Mouse (Mus musculus) MN1 (cell line): Measurements from ENCODE around the gene Tspan5.

ENCODE experiments used
- DNase-seq: peaks from one replicate; pipeline ENCODE4 v3.0.0-alpha.2; 2016; ENCODE audit warnings: low spot score

Tspan5 gene

DNA sequence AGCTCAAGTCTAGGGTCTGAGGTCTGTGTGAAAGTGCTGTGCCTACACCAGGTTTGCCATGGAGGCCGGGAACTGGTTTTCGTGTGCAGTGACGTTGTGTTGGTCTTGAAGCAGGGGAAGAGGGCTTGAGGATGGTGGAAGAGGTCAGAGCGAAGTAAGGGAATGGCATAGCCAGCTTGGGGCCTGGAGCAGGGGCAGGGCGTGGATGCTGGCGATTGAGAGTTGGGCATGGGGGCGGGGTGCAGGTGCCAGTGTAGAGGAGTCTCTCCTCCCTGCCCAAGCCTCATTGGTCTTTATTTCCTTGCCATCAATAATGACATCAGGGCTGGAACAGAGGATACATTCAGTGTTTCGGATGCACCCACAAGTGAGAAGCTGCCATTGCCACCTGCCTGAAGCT is 67.5 kb downstream of the Tspan5 start:
- no peak for DNase-seq

- DNase-seq = no peak
Observed at GRCm38 (mm10) chr3:138812565-138812964, 70.6 kb downstream of the Tspan5 start.

- DNase-seq = no peak
Observed at GRCm38 (mm10) chr3:138813139-138813810, 71.3 kb downstream of the Tspan5 start.

DNA sequence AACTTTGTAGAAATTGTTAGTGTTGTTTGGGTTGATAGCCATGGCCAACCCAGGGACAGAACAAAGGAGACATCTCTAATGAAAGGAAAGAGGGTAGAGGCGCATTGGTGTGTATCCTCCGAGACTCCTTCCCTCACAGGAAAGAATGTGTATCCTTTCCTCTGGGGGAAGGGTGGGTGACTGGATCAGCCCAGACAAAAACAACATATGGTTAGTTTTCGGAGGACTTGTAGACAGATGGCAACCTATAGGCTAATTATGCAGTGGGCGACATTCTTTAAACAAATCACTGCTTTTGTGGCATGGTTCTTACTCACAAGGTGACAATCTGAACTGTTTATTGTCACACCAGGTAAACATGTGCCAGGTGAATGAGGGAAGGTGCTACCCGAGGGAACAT is 72.5 kb downstream of the Tspan5 start:
- DNase-seq = no peak

GRCm38 (mm10) chr3:138815127-138815837 is 73.3 kb downstream of the Tspan5 start:
- no peak for DNase-seq

GRCm38 (mm10) chr3:138816888-138817656 is 75.1 kb downstream of the Tspan5 start:
- DNase-seq = no peak

GRCm38 (mm10) chr3:138819862-138820261 is 77.9 kb downstream of the Tspan5 start:
- DNase-seq = no peak

- DNase-seq = no peak
Observed at GRCm38 (mm10) chr3:138820296-138820695, 78.3 kb downstream of the Tspan5 start.

GRCm38 (mm10) chr3:138821886-138822445 is 80.0 kb downstream of the Tspan5 start:
- no peak for DNase-seq

DNA sequence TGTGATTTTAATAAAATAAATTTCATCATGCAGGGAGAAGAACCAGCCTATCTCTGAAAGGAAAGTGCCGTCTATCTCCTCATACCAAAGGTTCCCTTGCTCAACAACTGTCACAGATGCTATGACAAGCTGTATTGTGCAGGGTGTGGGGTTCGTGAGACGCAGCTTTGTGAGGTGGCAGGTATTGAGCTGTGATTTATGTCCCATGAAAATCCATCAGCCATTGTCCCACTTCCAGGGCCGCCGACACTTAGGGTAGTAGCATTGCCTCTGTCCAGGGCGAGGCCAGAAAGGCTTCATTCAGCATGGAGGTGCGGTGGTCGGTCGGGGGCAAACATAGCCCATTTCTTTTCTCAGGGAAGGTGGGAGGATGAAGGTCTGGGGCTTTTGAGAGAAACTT is 81.9 kb downstream of the Tspan5 start:
- DNase-seq = no peak

DNA sequence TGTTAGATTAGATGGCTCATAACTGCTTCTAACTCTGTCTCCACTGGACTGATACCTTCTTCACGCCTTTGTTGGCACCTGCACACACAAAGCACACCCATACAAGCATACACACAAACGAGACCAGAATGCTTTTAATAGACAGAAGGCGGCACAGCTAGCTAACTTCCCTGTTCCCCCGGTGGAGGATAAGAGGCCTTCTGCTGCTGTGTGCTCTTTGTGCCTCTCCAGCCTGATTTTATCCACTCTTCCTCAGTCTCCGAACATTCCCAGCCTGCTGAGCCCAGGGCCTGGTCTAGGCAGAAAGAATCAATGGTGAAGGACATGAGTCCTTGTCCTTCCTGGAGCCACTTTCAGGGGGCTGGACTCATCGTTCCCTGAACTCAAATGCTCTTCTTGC is 83.3 kb downstream of the Tspan5 start:
- no peak for DNase-seq

DNA sequence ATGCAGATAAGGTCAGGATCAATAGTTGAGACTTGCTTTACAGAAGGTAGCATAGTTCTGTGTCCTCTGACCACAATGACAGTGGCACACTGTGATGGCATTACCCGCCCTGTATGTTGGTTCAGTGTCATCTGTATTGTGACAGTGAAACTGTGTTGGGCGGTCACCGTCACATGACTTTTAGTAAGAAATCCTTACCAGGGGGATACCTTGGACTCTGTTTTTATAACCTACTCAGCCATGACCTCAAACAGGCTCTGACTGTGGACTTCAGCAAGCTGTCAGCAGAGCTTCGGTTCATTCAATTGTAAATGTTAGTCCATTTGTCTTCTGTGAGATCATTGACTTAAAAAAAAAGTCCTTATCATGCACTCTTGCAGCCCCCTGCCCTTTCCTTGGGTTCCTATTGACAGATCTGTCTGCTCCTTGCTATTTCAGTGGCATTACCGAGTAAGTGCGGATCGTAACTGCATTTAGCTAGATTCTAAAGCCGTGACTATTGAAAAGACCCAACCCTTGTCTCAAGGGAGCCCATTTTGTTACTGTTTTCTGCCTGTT is 84.3 kb downstream of the Tspan5 start:
- DNase-seq = no peak

GRCm38 (mm10) chr3:138832827-138833517 is 91.0 kb downstream of the Tspan5 start:
- no peak for DNase-seq

GRCm38 (mm10) chr3:138834174-138834573 is 92.2 kb downstream of the Tspan5 start:
- DNase-seq = no peak

- no peak for DNase-seq
Observed at GRCm38 (mm10) chr3:138836937-138837336, 94.9 kb downstream of the Tspan5 start.

DNA sequence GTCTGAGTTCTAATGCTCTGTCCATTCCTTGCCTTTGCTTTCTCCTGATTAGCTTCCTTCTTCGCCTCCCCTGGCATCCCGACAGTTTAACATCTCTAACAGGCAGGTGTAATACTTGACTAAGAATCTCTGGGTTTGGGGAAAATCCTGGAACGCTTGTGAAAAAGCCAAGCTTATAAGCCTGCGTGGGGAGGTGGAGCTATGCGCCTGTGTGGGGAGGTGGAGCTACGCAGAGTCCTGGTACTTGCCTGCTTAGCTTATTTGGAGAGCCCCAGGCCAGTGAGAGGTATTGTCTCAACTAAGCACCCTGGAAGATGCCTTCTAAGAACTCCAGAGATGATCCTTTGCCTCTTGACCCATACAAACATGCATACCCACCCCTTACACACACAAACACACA is 95.7 kb downstream of the Tspan5 start:
- DNase-seq = no peak

- no peak for DNase-seq
Observed at GRCm38 (mm10) chr3:138839656-138840055, 97.7 kb downstream of the Tspan5 start.

DNA sequence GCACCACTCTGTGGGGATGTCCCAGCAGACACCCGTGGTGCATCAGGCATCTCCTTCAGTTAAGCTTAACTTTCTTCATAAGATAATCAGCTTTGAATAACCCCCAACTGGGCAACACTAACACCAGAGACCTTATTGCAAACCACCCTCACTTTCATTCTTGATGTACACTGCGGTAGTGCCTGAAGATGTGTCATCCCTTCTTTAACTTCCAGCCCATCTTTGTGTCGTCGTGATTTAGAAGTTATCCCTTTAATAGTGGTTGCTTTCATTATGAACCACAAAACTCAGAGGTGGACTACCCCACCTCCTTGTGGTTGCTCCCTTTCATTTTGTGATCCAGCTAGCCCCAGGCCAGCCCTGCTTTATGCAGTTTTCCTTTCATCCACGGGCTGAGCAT is 99.3 kb downstream of the Tspan5 start:
- DNase-seq = no peak

GRCm38 (mm10) chr3:138843180-138843579 is 101.2 kb downstream of the Tspan5 start:
- no peak for DNase-seq

DNA sequence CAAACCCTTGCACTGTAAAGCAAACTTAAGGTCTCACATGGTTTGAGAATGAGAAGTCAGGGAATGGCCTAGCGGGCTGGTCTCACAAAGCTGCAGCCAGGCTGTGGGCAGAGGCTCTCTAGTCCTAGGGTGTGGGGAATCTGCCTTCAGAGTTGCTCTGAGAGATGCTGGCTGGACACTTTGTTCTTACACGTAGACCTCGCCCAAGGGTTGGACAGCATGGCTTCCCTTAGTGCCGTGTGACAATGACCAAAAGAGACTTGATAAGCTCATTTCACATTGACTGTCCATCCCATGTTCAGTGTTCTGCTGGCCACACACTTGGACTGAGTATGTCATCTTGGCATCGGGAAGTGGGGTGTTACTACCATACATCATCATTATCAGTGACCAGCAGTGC is 101.6 kb downstream of the Tspan5 start:
- no peak for DNase-seq

DNA sequence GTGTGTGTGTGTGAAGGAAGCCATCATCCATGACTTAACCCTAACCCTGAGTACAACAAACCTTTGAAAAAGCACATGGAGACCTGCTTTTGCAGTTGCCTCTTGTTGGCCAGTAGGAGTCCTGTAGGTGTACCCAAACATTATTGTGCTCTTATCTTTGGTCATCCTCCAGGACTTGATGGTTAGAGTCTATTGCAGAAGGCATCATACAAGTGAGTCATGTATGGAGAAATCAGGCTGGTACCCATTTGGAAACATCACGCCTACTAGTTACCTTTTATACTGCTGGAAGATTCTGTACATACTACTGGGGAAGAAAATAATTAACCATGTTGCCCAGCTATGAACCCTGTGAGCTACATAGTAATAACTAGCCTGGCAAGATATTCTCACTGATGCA is 103.8 kb downstream of the Tspan5 start:
- no peak for DNase-seq

- peak; percentile 6 for DNase-seq
Observed at GRCm38 (mm10) chr3:138847809-138848208, 105.8 kb downstream of the Tspan5 start.
